Mouse (Mus musculus): ENCODE results near the gene Lca5.

- TF ChIP-seq POLR2A (IDR thresholded peaks at IDR 0.05; ENCODE audit: low read depth, low read length) (no peak), CTCF (IDR thresholded peaks at IDR 0.05; ENCODE audit: borderline replicate concordance, insufficient read depth, low read length) (no peak)
Observed at GRCm38 (mm10) chr9:83427926-83428325, 13.0 kb downstream of the Lca5 start.
